Mouse (Mus musculus) gastrocnemius, adult 8-10 months (tissue): ENCODE measurements around the gene Itsn1. TPM values are rescaled to one million over a fixed set of nuclear protein-coding genes. Genes with fewer than 3 reads are reported as not detected.

ENCODE experiments used
- DNase-seq, 2 experiments: peaks; one replicate each; pipeline ENCODE4 v3.0.0; 2022; ENCODE audit warnings: low spot score in 2 of 2
- total RNA-seq, 4 experiments: library from RNA; stranded (reverse); gene quantifications; 2 replicates each; pipeline ENCODE4 v1.2.4; 2022

The Itsn1 gene
- total RNA-seq: 10 to 100 TPM; 64.0 to 77.0 (median 70.7) TPM

- DNase-seq: peak; percentile 96 to 97
Observed at GRCm38 (mm10) chr16:91729066-91729482, at the start of gene Itsn1. Itsn1 (plus strand) TSS chr16:91729281.

GRCm38 (mm10) chr16:91680656-91681055 is 48.4 kb upstream of the Itsn1 start:
- no peak for DNase-seq

DNA sequence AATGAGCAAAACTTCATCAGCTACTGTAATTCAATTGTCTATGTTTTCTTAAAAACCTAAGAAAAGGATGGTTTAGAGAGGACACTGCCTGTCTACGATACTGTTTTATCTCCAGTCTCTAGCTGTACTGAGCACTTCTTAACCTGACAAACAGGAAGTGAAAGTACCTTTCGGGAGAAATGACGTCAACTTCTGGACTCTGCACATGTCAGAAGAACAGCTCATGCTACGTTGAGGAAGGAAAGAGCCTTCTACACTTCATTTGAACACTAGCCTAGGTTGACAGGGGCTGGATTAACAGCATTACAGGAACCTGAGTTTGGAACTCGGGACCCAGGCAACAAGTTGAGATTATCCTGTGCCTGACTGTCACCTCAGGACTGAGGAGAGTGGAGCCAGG is 43.6 kb upstream of the Itsn1 start:
- DNase-seq: no peak

- DNase-seq: no peak
Observed at GRCm38 (mm10) chr16:91686369-91686768, 42.7 kb upstream of the Itsn1 start.

DNA sequence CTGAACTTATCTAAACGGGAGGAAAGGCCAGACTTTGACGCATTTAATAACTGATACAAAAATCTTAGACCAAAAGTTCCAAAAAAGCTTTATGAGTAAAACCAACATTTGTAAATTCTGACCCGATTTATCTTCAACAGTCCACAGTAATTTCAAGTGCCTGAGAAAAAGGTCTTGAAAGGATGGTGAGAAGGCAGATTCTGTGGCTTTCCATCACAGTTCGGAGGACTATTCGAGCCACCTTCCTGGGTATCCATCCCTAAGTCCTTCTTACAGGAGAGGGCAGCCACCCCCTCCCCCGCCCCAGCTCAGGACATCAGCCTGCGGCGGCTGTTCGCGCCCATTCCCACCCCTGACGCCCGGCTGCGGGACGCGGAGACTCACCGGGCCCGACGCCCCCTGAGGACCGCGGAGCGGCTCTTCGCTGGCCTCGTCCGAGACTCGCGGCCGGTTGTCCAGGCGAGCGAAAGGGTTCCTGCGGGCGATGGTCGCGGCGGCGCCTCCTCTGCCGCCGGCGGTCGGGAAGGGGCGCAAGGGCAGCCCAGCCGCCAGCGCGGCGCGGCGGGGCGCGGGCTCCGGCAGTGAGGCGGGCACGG is 41.0 kb upstream of the Itsn1 start:
- DNase-seq: no peak

GRCm38 (mm10) chr16:91688619-91689334 is 40.3 kb upstream of the Itsn1 start, which contains the start of gene Donson:
Donson (minus strand) TSS chr16:91688770.
- peak; percentile 89 for DNase-seq

- DNase-seq: no peak
Observed at GRCm38 (mm10) chr16:91689791-91690190, 39.3 kb upstream of the Itsn1 start.

DNA sequence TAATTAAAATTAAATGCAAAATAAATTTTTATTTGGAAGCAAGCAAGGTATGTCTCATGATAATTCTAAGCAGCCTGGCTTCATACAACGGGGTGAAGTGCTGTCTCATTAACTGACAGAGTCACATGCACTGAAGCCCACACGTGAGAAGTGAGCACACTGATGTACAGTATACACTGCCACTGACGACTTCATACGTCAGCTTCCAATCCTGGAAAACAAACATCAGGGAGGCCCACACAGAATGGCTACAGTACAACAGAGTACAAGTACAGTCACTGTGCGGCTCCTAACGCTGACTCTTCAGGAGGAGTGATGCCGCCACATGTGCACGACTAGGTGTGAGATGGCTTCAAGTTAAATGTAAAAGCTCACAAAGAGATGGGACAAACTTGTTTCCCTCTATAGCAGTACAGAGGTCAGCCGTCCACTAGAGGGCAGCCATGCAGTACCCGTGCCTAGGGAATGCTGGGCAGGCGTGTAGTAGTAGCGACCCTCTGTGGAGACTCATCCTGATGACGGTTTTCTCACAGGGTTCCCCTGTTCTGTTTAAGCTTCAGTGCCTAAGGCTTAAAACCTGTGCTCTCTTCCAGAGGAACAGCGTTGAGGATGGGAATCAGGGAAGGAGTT is 34.5 kb upstream of the Itsn1 start:
- peak; percentile 49 to 57 for DNase-seq

DNA sequence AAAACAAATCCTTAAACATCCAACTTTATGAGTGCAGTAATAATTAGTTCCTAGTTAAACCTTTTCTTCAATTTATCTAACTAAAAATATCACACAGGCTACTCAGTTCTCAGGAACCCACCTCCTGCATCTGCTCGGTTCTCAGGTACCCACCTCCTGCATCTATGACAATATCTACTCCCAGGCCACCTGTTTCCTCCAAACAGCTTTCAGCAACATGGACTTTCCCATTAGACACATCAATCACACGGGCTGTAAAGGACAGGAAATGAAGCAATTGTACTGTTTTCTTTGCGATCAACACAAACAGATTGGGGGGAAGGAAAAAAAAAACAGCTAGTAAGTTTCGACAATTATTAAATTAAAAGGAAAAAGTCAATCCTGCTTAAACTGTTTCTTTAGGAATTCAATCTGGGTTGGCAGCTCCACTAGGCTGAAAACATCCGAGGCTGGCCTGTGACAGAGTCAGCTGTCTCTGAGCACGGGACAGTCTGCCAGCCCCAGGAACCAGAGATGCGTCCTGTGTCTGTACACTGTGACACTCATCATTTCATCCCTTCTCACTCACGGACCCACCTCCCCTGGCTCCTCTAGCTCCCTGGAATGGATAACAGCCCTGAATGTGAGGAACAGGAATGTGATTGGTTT is 33.8 kb upstream of the Itsn1 start:
- peak; percentile 20 to 21 for DNase-seq

DNA sequence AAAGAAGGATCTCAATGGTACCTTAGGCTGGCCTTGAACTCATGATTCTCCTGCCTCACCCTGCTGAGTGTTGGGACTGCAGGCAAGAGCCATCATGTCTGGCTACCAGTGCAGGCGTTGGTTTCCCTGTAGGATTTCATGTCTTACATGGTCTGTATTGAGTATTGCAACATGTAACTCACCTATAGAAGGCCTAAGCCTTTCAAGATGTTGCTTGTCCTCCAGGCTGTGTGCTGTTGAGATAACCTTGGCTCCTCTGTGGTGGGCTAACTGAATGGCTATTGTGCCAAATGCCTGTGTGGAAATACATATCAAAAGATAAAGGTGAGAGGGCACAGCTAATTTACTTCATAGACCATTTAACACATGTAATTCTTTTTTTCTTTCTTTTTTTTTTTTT is 30.1 kb upstream of the Itsn1 start:
- no peak for DNase-seq

DNA sequence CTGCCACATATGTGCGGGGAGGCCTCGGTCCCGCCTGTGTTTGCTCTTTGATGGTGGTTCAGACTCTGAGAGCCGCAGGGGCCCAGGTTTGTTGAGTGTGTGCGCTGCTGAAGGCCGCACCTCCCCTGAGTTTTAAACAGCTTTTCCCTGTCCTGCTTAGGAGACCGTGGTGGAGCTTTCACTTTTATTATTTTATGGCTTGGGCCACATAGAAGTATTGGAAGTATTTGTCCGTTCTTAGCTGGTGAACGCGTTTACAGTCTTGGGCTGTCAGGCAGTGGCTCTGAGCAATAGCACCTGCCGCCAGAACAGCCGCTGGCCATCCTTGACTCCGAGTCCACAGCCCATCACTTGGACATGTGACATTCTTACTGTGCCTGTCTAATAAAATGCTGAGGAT is 27.2 kb upstream of the Itsn1 start:
- DNase-seq: no peak

GRCm38 (mm10) chr16:91702771-91703188 is 26.3 kb upstream of the Itsn1 start:
- DNase-seq: no peak

- no peak for DNase-seq
Observed at GRCm38 (mm10) chr16:91704603-91705340, 24.3 kb upstream of the Itsn1 start.

GRCm38 (mm10) chr16:91710241-91710640 is 18.8 kb upstream of the Itsn1 start:
- no peak for DNase-seq

GRCm38 (mm10) chr16:91716927-91717349 is 12.1 kb upstream of the Itsn1 start:
- no peak for DNase-seq

- no peak for DNase-seq
Observed at GRCm38 (mm10) chr16:91717399-91717798, 11.7 kb upstream of the Itsn1 start.

- DNase-seq: peak; percentile 48 to 49
Observed at GRCm38 (mm10) chr16:91724247-91724646, 4.8 kb upstream of the Itsn1 start.

GRCm38 (mm10) chr16:91727433-91727832 is 1.6 kb upstream of the Itsn1 start:
- no peak for DNase-seq

DNA sequence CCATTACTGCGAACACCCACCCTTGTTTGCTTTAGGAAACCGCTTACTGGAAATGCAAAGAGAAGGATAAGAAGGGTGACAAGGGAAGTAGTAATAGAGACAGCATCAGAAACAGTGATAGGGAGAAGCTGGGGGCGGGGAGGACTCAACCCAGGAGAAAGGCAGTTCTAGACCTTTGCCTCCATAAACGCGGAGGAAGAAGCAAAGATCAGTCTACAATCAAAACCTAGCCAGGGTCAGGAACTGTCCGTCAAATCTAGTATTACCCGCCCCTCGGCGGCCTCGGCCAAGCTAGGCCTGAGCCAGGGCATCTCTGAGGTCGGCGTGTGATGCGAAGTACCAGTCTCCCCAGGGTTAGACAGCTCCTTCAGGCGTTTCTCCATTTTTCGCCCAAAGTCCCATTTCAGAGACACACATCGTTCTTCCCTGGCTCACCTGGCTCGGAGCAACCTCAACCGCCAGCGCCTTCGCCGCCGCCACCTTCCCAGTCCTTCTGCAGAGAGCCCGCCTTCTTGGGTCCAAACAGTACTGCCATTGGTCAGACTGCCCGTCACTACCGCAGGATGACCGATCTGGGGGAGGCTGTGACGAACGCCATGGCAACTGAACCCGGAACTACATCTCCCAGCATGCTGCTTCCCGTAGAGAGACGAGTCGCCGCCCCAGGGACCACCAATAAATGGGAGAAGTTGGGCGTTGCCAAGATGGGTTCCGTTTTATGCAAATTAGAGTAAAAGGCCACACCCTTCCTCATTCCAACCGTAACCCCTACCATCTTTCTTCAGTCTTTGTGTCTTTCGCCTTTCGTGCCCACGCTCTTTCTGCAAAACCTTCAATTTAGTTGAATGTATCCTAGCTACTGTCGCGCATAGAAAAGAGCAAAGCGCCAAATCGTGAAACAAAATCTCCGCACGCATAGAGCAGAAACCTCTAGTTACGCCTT is 687 bp upstream of the Itsn1 start, which contains the start of gene Cryzl1:
Cryzl1 (minus strand) TSS at position 853 of the 943 bp plus-strand sequence.
- peak; percentile 97 to 99 for DNase-seq
